Mouse (Mus musculus) spleen, adult 10 weeks (tissue): Measurements from ENCODE around the gene Oog3. TPM values are rescaled to one million over a fixed set of nuclear protein-coding genes. Genes with fewer than 3 reads are reported as not detected.

Experiments used
- polyA plus RNA-seq: library from polyadenylated mRNA; stranded (reverse); fragments of 350-450 nt; fragmentation: Illumina TruSeq; extraction: RNeasy Lipid Tissue Mini Kit (QIAGEN cat#74804); gene quantifications from one replicate; pipeline ENCODE4 v1.2.3, GENCODE M21; 2015; ENCODE audit warnings: low replicate concordance; ENCODE audit not compliant: insufficient read depth

Oog3 gene
- not detected for polyA plus RNA-seq

DNA sequence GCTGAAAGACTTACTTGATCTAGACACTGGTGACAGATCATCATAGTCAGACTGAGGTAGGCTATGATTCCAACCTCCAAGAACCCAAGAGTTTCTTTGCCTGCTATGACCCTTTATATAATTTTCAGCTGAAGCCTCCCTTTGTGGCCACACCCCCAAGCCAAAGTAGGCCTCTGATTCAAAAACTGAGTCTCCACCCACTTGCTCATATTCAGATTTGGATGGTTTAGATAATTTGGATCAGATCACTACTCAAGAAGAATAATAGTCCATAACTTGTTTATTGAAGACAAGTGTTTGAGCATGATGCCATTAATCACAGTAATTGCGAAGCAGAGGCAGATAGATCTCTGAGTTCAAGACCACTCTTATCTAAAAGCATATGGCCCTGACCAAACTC is at the start of gene Oog3:
TSS of gene Oog3 (minus strand) at position 101 of the 400 bp plus-strand sequence.

DNA sequence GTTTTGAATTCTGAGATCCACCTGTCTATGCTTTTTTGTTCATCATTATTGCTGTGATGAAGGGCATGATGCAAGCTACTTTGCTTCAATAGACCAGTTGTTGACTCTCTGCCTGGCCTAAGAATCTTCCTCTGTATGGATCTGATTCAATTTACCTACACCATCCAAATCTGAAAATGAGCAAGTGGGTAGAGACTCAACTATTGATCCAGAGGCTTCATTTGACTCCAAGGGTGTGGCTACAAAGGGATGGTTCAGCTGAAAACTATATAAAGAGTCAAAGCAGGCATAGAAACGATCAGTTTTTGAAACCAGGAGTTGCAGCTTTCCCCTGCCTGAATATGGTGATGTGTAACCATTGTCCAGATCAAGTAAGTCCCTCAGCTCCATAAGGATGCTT is 28.0 kb upstream of the Oog3 start, which contains the start of gene Oog2:
TSS of gene Oog2 (plus strand) at position 301 of the 400 bp plus-strand sequence.

Other genes with a start within 250 kb of the Oog3 start
- not detected for gene Pramef25, start 211.6 kb downstream of the Oog3 start, polyA plus RNA-seq
- not detected for gene Gm13101, start 195.7 kb downstream of the Oog3 start, polyA plus RNA-seq
- gene Pramef17, start 168.3 kb downstream of the Oog3 start, polyA plus RNA-seq = not detected
- gene Pramel4, start 103.5 kb downstream of the Oog3 start, polyA plus RNA-seq = not detected
- gene Gm13102, start 56.2 kb downstream of the Oog3 start, polyA plus RNA-seq = not detected
- gene Oog2, start 28.1 kb upstream of the Oog3 start, polyA plus RNA-seq = not detected
- not detected for gene C87977, start 50.7 kb upstream of the Oog3 start, polyA plus RNA-seq
- gene Pramel5, start 117.8 kb upstream of the Oog3 start, polyA plus RNA-seq = not detected
- not detected for gene Gm13128, start 167.6 kb upstream of the Oog3 start, polyA plus RNA-seq
- not detected for gene Gm13119, start 195.3 kb upstream of the Oog3 start, polyA plus RNA-seq
- not detected for gene Pramef20, start 215.3 kb upstream of the Oog3 start, polyA plus RNA-seq
- not detected for gene Pramef12, start 245.8 kb upstream of the Oog3 start, polyA plus RNA-seq